Mouse (Mus musculus) bone marrow, adult 2 months (tissue): ENCODE measurements around the gene Myt1.

Experiments
- CTCF ChIP-seq: fragments of 200-500 bp; IDR thresholded peaks from 2 replicates; pipeline ENCODE4 v1.5.1; 2011; ENCODE audit warnings: low read length, control low read depth; ENCODE audit not compliant: control insufficient read depth, insufficient read depth
- POLR2A ChIP-seq: fragments of 200-500 bp; IDR thresholded peaks from 2 replicates; pipeline ENCODE4 v1.6.1; 2011; ENCODE audit warnings: low read depth, mild to moderate bottlenecking, control low read depth, low read length, borderline replicate concordance; ENCODE audit not compliant: control insufficient read depth

DNA sequence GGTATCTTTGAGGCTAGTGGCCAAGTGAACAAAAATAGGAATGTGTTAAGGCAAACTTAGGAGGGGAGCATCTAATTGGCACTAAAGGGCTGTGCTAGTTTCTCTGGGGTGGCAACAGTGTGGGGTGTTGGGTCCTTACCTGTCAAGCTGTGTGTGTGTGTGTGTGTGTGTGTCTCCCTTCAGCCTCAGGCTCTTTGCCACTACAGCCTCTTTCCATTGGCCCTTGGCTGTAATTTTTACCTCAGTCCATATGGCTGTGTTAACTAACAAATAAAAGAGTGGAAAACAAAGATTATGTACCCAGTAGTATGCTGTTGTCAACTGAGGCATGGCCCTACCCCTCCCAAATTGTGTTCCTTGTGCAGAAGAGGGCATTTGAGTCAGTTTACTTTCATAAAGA, 5.3 kb downstream of the Myt1 start:
- TF ChIP-seq POLR2A (no peak), CTCF (no peak)
